Mouse (Mus musculus) embryonic fibroblast, embryonic 13.5 days (primary cell): ENCODE results near the gene Tns3.

Experiments used
- CTCF ChIP-seq: IDR thresholded peaks from 2 replicates; pipeline ENCODE4 v1.5.1; 2011; ENCODE audit warnings: mild to moderate bottlenecking, control low read depth, low read length, moderate library complexity, borderline replicate concordance; ENCODE audit not compliant: insufficient read depth
- POLR2A ChIP-seq: IDR thresholded peaks from 2 replicates; pipeline ENCODE4 v1.6.1; 2011; ENCODE audit warnings: low read depth, mild to moderate bottlenecking, control low read depth, low read length, moderate library complexity

- TF ChIP-seq CTCF, result no peak
- no peak for TF ChIP-seq POLR2A
Measured at GRCm38 (mm10) chr11:8674549-8675149, 10.3 kb upstream of the Tns3 start.
